Mouse (Mus musculus): ENCODE data around the gene Atg13.
"Not testable (repeated sequence)": the region's sequence is repeated elsewhere in the genome, so short reads cannot be mapped to it uniquely, and the experiment has no call there.

Atg13 gene

DNA sequence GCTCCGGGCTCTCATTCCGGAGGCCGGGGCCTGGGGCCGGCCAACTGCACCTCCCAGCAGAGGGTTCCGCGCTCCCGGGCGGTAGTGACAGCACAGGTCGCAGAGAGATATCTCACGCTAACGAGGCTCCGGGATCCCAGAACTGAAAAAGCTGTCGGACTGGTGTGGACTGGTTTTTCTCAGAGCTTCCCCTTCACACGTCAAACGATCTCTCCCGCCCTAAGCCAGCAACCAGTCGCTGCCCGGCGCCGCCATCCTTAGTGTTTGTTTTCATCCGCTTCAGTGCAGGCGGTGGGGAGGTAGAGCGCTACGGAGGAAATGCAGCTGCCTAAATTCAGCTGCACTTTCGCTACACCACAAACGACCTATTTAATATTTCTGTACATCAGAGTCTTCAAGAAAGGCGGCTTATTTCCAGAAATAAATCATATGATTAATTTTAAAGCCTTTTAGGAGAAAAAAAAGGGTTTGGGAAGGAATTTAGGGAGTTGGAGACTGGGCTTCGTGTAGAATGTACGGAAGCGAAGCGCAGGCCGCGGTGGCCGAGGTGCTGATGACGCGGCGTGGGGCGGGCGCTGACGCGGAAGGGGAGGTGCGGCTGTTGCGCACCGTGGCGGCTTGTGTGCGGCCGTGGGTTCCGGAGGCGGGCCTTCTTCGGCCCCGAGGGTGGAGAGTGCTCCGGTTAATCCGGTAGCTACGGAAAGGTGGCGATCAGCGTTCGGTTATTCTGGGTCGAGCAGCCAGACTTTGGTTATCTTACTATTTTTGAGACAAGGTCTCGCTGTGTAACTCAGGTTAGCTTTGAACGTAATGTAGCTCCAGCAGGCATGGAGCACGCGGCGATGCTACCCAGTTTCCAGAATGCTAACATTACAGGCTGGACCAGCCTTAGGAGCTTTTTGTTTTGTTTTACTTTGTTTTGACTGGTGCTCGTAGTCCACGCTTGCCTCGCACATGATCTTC lies at the start of gene Atg13, which contains the start of gene Harbi1:
Gene Atg13 (minus strand): TSS at position 305 of the 963 bp plus-strand sequence.
Gene Harbi1 (plus strand): TSS at position 581 of the 963 bp plus-strand sequence.
- DNase-seq (ENCODE audit: low spot score in 2 of 2), result peak; percentile 90 to 93

DNA sequence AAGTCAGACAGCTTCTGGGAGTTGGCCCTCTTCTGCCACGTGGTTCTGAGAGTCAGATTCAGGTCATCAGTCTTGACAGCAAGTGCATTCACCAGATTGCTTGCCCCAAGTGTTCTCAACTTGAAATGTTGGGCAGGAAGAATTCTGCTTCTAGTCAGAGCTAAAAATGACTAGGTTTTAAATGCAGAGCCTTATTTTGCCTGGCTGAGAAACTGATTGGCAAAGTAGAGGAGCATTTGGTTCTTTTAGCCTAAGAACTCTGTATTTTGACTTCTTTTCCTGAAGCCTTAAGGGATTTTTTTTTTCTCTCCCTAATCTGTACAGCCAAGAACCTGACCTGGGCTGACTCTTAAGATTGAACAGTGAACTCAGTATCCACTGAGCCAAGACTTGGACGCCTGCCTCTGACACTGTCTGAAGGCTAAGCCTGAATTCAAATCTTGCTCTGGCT lies 39.5 kb upstream of the Atg13 start:
- DNase-seq (ENCODE audit: low spot score in 2 of 2), result no peak

DNA sequence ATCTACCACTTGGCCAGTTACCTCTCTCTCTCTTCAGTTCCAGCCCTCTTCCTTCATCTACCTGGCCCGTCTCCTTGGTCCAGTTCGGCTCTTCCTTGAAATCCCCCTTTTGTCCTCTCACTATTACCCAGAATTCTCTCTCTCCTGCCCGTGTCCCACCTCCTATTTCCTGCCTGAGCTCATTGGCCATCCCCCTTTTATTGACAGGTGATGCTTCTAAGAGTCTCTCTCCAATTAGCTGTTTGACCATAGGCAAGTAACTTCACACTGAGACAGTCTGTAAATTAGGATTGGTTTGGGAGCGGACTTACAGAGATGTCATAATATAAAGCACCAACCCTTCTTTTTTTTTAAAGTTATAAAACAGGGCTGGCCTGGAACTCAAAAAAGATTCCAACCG lies 34.3 kb upstream of the Atg13 start:
- no peak for DNase-seq (ENCODE audit: low spot score in 2 of 2)

DNA sequence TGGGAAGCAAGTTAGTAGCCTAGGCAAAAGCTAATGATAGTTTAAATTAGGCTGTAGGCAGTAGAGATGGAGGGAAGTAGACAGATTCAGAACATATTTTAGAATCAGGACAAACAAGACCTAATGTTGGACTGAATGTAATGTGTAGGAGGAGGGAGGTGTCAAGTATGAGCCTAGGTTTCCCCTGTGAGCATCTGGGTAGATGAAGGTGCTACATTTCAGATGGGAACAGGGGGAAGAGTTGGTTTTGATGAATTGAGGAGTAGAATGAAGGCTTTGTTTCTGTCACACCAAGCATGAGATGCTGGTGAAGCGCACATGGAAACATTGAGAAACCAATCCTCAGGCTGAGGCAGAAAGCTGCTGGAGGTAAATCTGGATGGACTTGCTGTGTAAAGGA lies 29.2 kb upstream of the Atg13 start:
- no peak for DNase-seq (ENCODE audit: low spot score in 2 of 2)

DNA sequence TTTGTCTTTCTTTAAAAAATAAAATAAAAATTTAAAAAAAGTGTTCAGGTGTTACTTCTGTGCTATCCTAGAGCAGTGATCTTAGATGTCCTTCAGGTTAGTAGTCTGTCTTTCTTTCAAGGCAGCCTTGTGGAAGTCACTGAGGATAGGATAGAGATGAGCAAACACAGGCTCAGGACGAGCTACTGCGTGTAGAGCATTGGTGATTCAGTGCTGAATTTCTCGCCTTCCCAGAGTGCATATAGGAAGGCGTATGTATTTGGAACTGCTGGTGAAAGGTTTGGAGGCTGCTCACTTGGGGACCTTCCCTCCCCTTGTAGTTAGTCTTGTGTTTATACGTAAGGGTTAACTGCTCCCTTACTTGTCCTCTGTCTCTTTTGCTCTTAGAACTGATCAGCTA lies 24.8 kb upstream of the Atg13 start:
- no peak for DNase-seq (ENCODE audit: low spot score in 2 of 2)

DNA sequence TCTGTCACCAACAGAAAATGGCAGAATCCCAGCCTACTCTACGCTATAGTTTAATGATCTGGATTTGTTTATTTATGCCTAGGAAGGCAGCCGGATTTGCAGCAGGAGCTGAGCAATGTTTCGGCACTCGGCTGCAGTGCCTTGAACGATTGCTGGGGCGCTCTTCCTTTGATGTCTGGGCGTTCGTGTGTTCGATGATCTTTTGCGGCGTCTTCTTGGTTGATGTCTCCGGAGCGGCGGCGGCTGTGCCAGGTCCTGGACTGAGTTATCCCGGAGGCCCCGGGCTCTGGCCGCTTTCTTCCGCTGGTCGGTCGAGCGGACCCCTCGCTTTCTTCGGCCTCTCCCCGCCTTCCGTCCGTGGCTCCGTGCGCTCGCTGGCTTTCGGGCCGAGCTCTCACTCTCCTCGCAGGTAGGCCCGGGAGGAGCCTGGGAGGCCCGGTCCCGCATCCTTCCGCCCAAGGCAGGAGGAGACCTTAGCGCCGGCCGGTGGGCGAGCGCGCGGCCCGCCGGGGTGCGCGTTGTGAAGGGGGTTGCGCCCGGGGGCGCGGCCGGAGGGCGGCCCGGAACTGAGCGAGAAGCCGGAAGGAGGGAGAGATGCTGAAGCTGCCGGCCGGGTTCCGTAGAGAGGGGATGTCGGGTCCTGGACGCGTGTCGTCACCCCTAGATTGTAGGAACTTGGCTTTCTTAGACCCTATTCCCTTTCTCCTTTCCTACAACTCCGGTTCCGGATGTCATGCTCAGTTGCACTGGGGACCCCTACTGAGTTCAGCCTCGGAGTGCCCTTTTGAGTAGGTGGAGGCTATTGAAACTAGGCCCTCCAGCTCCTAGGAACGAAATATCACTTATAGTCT lies 19.8 kb upstream of the Atg13 start, which contains the start of gene Ambra1:
Gene Ambra1 (plus strand): TSS at position 164 of the 851 bp plus-strand sequence.
- DNase-seq (ENCODE audit: low spot score in 2 of 2), result peak; percentile 59 to 66

DNA sequence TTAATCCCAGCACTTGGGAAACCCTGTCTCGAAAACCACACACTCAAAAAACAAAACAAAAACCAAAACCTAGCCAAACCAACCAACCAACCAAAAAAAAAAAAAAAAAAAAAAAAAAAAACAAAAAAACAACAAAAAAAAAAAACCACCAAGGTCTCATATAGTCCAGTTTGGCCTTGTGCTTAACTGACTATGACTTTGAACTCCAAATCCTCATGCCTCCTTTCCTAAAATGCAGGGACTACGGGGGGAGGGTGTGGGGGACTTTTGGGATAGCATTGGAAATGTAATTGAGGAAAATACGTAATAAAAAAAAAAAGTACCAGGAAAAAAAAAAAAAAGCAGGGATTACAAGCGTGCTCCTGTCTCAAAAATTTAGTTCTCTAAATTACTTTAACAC lies 19.2 kb upstream of the Atg13 start:
- no peak for DNase-seq (ENCODE audit: low spot score in 2 of 2)

DNA sequence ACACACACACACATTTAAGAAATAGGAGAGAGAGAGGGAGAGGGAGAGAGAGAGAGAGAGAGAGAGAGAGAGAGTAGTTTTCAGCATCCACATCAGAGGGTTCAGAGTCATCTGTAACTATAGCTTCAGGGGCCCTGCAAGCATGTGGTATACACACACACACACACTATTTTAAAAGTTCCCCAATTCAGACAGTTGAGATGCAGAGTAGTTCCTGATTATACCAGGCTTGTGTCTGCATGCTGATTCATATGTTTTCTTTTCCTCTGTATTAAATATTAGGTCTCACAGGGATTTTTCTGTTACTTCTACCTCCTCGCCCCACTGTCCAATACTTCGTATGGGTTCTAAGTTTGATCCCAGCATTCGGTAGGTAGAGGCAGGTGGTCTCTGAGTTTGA lies 16.6 kb upstream of the Atg13 start:
- no peak for DNase-seq (ENCODE audit: low spot score in 2 of 2)

DNA sequence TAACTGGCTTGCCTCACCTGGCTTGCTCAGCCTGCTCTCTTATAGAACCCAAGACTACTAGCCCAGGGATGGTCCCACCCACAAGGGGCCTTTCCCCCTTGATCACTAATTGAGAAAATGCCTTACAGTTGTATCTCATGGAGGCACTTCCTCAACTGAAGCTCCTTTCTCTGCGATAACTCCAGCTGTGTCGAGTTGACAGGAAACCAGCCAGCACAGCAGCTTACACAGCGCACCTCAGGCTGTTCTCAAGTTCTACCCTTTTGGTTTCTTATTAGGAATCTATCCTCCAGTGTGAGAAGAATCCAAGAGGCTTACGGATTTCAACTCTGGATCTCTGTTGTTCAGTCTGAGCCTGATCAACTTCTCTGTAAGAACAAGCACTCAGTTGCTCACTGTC lies 15.1 kb upstream of the Atg13 start:
- not testable (repeated sequence) for DNase-seq (ENCODE audit: low spot score in 2 of 2)

DNA sequence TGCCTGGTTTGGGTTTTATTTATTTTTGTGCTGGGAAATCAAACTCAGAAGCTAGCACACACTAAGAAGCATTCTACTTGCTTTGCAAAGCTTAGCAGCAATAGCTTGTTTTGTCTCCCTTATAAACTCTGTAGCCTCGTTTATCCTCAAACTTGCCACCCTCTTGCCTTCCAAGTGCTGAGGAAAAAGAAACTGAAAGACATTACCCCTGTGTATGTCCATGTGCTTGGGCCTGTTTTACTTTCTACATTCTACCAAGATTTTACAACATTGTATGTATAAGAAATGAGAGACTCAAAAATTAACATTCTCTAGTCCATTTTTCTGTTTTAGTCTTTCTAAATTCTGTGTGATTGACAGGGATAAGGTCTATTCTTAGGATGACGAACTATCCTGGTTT lies 14.3 kb upstream of the Atg13 start:
- no peak for DNase-seq (ENCODE audit: low spot score in 2 of 2)

DNA sequence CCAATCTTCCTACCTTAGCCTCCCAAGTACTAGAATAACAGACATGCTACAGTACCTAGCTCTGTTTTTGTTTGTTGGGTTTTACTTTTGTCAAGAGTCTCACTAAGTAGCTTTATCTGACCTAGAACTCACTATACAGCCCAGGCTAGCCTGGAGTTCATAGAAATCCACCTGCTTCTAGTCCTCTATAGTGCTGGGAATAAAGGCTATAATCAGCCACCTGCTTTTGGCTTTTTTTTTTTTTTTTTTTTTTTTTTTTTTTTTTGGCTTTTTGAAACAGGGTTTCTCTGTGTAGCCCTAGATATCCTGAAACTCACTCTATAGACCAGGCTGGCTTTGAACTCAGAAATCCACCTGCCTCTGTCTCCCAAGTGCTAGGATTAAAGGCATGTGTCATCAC lies 13.6 kb upstream of the Atg13 start:
- DNase-seq (ENCODE audit: low spot score in 2 of 2), result no peak

DNA sequence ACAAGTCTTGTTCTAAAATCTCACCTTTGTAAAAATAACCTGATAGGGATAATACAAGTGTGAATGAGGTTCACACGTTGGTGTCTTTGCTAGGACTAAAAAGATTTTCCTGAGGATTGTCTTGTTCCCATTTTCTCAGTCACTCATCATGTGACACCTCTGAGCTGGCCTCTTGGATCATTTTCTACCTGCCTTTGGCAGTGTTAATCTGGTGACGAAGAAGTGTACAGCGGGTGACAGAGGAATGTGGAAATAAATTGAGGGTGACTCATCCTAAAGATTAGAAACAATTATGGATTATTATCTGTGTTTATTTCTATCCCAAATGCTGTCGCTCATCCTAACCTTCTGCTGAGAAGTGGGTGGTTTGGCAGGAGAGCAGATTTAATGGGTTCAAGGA lies 13.0 kb upstream of the Atg13 start:
- DNase-seq (ENCODE audit: low spot score in 2 of 2), result no peak

DNA sequence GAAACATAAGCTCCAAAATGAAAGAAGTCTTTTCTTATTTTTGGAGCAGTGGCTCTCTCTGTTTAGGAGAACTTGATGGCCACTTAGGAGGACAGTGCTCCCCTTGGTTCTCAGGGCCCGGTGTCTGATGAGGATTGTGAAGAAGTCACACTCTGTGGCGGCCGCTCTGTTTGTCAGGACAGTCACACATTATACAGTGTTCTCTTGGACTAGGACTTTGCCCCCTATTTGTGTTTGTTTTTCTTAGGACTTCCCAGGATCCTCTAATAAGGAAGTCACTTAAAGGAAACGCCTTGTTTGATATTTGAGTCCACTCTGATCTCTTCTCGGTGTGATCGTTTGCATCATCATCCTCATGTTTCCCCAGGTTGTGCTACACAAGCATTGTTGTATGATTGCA lies 7.9 kb upstream of the Atg13 start:
- DNase-seq (ENCODE audit: low spot score in 2 of 2), result no peak

DNA sequence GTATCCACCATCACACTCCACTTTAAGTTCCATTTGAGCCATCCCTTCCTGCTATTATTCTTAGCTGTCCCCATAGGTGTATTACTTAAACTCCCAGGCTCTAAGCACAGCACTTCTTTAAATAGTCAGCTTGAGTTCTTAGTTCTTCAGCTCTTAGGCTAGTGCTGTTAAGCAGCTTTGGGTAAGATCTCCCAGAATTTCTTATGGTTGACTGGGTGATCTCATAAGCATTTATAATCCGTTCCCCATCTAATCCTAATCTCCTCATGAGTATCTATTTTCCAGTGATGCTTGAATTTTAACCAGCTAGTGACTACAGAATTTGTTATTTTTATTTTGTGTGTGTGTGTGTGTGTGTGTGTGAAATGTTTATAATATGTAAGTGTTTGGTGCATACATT lies 4.5 kb upstream of the Atg13 start:
- DNase-seq (ENCODE audit: low spot score in 2 of 2), result no peak

DNA sequence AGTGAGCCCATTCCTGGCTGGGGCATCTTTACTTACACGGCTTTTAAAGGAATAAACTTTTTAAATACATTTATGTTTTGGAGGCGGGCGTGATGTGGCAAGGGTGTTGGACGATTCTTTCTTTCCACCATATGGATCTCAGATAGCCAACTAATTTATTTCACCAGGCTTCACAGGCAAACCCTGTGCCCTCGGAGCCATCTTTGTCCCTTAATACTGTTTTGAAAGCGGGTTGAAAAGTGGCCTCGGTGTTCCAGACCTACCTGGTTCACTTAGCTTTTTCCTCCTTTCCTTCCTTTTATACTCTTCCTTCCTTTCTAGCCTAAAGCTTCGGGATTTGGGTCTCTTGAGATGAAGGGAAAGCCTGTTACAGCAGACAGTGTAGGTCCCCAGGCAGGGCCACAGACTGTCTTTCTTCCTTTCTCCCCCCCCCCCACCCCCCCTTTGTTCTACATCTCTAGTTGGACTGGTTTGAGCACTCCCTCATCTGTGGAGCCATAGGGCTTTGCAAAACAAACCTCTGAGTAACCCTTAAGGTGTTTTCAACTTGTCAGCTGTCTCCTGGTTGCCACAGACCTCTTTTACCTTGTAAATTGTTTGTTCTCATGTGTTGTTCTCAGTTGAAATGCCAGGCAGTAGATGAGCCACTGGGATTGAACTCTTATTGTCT lies 1.0 kb upstream of the Atg13 start:
- peak; percentile 16 for DNase-seq (ENCODE audit: low spot score in 2 of 2)

DNA sequence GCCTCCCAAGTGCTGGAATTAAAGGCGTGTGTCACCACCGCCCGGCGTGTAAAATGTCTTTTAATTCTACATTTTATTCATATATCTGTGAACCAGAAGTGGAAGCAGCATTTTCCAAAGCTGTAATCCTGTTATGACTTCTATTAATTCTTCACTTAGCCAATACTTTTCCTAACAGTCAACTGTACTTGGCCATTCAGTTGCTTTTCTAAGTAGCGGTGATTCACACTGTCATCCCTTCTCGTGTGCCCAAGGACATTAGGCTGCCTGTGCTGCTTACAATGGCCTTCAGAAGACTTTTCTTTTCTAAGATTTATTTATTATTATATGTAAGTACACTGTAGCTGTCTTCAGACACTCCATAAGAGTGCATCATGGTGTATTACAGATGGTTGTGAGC lies 2.0 kb downstream of the Atg13 start:
- DNase-seq (ENCODE audit: low spot score in 2 of 2), result no peak

DNA sequence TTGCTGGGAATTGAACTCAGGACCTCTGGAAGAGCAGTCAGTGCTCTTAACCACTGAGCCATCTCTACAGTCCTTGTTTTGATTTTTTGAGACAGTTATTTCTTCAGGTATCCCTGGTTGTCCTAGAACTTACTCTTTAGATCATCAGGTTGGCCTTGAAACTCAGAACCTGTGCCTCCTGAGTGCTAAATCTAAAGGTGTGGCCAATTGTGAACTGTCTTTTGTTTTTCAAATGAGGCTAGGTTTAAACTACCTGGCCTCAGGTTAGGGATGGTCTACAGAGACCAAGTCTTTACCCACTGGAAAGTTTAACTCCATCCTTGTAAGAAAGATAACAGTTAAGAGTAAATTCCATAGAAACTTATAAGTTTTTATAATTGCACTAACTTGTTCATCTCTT lies 3.9 kb downstream of the Atg13 start:
- no peak for DNase-seq (ENCODE audit: low spot score in 2 of 2)

DNA sequence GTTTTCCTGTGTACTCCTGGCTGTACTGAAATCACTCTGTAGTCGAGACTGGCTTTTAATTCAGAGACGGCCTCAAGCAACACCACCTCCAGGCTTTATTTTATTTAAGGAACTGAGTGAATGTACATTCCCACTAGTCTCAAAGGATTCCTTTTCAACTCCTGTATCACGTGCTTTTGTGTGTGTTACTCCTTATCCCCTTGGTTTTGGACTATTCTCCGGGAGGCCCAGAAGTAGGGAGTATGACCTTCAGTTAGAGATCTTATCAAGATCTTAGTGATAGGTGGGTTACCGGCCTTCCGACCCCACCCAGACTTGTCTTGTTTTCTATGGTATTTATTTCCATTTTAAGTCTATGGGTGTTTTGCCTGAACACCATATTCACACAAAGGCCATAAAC lies 4.6 kb downstream of the Atg13 start:
- no peak for DNase-seq (ENCODE audit: low spot score in 2 of 2)

DNA sequence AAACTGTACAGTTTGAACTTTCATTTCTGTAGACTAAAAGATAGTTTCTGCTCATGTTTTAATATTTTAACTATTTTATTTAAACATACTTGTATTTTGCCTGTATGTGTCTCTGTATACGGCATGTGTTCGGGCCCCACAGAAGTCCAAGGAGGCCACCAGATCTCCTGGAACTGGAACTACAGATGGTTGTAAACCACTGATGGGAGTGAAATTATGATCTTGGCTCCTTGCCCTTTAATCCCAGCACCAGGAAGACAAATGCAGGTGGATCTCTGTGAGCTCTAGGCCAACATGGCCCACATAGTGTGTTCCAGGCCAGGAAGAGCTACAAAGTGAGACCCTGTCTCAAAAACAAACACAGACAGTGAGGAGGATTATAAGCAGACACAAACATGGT lies 9.0 kb downstream of the Atg13 start:
- no peak for DNase-seq (ENCODE audit: low spot score in 2 of 2)

DNA sequence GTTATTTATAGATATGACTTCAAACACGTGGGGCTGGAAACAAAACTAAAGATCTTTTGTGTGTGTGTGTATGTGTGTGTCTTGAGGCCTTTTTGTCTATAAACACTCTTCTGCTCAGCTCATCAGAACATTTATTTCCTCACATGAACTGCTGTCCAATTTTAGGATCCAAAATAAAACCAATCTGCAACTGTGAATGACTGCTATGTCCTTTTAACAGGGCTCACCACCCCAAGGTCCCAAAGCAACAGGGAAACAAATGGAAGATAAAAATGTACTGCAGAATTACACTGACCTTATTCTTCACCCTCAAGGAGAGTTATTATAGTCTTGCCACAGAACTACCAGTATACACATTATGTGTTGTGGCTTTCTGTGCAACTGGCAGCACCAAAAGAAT lies 11.2 kb downstream of the Atg13 start:
- DNase-seq (ENCODE audit: low spot score in 2 of 2), result no peak

DNA sequence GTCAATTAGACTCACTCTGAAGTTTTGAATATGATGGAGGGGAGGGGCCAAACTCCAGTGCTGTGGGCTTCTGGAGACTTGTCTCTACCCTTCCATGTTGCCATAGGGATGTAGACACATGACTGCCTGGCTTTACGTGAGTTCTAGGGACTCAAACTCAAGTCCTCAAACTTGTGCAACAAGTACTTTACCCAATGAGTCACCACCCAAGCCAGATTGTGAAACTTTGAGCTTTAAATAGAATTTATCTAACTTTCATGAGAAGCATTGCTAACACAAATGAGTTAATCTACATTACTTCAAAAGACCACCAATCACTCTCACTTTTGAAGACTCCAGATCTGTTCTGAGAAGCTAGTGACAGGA lies 14.2 kb downstream of the Atg13 start:
- no peak for DNase-seq (ENCODE audit: low spot score in 2 of 2)

Data from natural killer cell, adult 2 months (primary cell).